Mouse (Mus musculus) hindlimb bud, embryonic 11.5 days (tissue): ENCODE results near the gene Msi2.

Experiments used
- DNase-seq: peaks from one replicate; pipeline ENCODE4 v3.0.0-alpha.2; 2012; ENCODE audit warnings: low read depth, low spot score; ENCODE audit errors: extremely low spot score

The Msi2 gene

DNA sequence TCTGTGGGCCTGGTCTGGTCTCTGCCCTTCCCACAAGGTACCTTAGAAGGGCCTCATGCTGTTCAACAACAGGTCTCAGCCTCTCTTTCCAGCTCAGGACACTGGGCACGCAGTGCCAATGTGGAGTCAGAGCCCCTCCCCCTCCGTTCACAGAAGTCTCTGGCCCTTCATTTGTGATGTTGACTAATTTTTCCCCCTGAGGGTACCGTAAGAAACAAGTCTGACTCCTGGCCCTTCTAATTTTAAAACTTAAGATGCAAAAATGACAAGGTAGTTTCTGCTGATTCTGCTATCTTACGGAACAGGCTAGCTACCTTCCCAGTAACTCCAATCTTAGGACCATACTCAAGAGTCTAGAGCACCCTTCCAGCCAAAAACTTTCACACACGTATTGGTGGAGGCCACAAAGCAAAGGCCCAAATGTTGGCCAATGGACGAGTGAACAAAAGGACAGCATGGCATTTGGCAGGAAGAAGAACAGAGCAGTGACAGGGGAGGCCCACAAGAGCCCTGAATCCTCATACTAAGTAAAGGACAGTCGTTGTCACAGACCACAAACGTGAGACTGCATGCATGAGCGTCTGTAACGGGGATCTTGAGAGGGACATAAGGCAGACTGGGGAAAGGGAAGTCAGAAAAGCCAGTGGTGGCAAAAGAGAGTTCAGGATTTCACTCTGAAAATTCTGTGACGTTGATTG, 120.0 kb downstream of the Msi2 start:
- DNase-seq, result no peak

DNA sequence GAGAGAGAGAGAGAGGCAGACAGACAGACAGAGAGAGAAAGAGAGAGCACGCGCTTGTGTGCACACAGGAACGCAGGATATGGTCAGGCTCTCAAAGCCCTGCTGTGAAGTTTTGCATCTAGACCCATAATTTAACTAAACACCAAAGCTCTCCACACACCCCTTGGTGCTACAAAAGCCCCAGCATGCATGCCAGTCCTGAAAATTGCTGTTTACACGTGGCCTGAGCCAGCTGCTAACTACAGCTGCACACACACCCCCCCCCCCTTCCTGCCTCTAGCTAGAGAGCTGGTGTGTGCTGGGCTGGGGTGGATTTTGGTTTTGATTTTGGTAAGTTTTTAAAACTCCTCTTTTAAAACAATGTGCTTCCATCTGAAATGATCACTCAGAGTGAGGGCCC, 122.7 kb downstream of the Msi2 start:
- no peak for DNase-seq

DNA sequence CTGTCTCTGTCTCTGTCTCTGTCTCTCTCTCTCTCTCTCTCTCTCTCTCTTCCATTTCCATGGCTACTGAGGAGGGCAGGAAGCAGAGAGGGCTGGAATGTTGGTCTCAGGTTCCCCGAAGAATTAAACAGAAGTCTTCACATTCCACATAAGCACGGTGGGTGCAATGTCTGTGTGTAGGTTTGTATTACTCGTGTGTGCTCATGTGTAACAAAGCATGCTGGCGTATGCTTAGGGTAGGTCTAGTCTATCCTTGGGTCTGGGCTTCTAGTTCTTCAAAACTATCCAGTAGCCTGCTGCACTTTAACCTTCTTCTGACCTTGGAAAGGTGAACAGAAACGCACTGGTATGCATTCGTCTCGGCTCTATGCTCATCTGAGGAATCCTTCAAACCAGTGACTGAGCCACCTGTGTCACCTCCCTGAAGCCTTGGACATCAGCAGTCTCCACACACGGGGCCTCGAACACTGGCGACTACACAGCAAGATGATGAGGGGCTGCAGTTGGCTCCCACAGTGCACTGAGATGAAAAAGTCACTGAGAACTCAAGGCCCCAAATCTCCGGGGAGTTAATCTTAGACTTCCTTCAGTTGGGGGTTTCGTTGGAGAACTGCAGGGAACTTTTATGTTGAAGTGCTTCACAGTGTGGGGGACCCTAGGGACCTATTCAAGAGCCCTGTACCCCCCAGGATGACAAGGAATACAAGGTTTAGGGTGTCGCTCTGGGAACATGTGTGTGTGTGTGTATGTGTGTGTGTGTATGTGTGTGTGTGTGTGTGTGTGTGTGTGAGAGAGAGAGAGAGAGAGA, 123.3 kb downstream of the Msi2 start:
- DNase-seq, result no peak

DNA sequence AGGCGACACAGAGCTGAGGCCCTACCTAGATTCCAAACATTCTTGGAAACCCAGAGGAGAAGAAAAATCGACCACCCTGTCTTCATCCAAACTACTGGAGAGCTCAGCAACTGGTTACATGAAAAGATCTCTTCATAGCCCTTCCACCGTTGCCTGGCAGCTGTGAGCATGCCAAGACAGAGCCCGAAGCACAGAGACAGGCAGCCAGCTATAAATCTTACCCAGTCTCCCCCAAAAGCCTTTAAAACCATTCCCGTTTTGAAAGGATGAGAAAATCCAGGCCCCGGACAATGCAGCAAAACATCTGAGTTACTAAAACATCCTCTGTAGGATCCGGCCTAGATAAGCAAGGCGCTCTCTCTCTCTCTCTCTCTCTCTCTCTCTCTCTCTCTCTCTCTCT, 124.3 kb downstream of the Msi2 start:
- no peak for DNase-seq

DNA sequence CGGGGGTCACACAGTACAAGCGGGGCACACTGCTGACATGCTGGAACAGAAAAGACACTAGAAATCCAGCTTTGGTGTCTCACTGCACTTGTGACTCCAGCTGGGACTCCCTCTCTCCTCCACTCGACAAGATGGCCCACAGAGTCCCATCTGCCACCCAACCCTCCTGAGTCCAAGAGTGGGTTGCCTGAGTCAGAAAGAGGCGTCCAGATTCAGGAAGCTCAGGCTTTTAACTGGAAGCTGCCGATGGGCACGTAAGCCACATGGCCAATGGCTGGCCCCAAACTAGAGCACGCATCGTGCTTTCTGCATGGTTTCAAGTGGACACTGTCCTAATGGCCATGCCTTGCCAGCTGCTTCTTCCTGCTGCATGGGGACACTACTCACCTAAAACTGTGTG, 126.2 kb downstream of the Msi2 start:
- no peak for DNase-seq

DNA sequence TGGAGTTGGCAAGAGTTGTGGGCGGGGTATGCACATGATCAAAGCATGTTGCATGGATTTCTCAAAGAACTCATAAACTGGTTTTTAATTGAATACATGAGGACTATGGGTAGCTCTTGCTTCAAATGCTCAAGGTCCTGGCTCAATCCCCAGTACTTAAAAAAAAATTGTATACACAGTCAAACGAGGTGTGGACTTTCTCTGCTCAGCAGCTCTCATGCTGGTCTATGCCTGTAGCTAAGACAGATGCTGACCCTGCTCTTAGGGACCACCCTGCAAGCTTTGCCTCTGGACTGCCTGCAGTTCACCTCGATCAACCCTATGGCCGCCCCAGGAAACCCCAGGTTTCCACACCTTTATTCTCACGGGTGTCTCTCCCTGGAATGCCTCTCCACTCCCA, 127.7 kb downstream of the Msi2 start:
- DNase-seq, result no peak

DNA sequence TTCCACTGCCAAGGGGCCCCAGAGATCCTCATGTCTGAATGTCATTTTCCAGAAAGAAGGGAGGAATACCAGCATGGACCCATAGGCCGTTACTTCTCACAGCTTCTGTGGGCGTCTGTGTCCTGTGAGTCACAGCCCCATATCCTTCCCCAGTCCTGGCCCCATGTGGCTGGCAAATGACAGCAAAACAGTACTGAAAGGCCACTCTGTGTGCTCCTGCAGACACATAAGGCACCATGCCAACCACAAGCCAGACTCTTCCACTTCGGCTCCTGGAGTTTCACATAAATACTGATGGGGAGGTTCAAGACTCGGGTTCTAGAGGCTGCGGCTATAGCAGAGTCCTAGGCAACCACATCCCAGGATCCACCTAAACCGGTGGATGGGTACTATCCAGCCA, 128.7 kb downstream of the Msi2 start:
- no peak for DNase-seq

DNA sequence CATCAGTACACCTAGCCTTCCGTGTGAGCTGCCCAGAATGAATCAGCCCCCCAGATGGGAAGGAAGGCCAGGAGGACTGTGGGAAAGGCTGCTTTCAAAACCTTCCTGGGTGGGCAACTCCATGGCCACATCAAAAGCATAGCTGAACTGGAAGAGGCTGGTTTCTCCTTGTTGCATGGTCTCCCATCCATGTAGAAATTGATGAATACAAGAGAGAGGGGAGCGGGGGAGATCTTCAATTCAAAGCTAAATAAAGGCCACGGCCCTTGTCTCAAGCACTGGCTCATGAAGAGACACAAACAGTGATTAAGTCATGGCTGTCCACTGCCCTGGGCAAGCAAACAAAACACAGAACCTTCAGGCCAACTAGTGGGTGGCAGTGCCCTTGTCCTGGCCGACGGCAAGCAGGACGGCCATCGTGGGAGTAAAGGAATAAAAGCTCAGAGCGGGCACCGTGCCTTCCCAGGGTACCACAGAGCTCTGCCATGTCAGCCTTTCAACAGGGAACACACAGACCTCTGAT, 129.6 kb downstream of the Msi2 start:
- no peak for DNase-seq

DNA sequence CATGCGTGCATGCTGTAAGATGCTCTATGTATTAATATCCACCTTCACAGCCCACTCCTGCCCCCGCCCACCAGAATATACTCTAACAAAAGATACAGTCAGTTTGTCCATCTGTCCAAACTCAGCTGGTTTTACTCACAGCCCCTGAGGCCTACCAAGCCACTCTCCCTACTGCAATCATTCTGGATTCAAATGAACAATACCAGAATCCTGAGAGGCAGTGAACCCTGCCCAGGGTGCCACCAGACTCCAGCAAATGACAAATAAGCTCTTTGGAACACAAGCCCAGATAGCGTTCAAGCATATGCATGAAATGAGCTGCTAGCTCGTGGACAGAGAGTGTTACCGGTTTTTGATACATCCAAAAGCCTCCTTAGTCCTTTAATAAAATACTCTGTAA, 130.6 kb downstream of the Msi2 start:
- no peak for DNase-seq

DNA sequence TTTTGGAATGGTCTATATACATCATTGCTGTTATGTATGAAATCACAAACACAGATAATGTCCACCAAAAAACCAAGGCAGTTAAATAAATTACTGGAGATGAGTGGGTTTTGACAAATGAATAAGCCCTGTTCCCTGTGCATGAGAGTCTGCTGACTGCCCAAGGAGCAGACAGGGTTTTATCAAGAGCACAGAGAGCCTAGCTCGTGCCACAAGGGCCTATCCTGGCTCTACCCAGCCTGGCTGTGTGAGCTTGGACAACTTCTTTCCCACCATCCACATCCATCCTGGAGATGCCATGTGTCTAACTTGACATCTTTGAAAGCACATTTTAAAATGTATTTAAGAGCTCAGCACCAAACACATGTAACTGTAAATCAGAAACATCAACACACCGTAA, 132.4 kb downstream of the Msi2 start:
- no peak for DNase-seq

DNA sequence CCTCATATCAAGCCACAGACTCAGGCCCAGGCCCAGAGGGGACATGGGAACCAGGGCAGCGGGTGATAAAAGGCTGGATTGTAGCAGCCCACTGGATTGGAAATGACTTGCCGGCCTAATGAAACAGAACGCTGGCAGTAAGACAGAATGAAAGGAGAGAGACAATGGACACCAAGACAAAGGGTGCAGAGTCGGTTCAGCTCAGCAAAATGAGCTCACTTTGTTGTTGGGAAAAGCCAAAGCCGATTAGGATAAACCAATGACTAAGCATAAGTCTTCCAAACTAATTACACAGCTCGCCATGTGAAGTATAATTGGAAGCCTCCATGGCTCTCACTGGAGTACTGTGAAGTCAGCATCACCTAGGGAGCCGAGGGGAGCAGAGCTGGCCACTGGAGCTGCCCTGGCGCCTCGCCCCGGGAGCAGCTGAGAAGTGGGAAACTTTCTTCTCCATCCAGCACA, 133.1 kb downstream of the Msi2 start:
- DNase-seq, result no peak

DNA sequence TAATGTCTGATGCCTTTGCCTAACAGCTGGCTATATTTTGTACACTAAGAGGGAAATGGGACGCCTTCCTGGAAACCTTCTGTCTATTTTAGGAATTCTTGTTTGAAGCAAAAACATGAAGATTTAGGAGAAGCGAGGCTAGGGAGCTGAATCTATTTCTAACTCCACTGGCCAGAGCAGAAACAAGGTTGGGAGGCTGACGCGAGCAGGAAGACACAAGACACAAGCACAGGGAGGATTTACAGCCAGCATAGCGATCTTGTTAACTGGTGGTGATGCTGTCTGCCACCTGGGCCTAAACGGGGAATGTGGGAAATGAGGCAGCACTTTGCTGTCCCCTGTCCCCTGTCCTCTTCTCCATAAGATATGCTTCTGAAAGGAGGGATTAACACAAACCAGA, 134.4 kb downstream of the Msi2 start:
- no peak for DNase-seq

DNA sequence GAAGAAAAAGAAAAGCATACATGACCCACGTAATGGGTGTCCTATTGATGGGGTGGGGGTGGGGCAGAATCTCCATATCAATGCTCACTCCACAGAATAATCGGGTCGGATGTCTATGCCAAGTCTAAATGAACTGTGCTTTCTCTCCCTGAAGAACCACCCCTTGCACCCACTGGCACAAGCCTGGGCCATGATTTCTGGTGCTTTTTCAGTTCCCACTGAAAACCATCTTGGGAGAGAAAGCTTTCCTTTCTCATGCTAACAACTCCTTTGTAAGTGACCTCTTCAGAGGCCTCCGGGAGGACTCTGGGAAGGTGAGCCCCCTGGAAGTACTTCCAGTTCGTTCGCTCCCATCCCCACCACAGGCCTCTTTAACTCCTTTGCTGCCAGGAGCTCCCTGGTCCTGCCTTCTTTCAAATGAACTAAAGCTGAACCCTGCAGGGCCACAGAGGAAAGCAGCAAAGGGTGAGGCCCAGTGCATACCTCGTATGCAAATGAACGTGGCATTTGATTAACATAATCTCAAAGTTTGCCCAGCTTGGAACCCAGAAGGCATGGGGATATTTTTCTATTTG, 135.0 kb downstream of the Msi2 start:
- no peak for DNase-seq

DNA sequence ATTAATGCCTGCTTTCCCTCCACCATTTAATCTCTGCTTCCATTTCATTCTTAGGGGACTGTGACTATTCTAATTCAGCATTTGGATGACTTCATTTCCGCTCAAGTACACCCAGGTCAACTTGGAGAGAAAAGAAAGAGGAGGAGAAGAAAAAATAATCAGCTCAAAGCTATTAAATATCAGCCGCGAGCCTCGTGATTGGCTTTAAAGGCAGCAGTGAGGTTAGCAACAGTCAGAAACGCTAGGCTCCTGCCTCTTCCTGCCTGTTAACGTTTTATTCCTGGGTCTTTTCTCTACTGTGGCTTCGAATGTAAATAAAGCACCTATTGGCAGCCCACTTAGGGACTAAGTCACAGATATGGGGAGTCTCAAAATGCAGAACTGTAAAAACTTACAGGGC, 135.5 kb downstream of the Msi2 start:
- DNase-seq, result no peak

DNA sequence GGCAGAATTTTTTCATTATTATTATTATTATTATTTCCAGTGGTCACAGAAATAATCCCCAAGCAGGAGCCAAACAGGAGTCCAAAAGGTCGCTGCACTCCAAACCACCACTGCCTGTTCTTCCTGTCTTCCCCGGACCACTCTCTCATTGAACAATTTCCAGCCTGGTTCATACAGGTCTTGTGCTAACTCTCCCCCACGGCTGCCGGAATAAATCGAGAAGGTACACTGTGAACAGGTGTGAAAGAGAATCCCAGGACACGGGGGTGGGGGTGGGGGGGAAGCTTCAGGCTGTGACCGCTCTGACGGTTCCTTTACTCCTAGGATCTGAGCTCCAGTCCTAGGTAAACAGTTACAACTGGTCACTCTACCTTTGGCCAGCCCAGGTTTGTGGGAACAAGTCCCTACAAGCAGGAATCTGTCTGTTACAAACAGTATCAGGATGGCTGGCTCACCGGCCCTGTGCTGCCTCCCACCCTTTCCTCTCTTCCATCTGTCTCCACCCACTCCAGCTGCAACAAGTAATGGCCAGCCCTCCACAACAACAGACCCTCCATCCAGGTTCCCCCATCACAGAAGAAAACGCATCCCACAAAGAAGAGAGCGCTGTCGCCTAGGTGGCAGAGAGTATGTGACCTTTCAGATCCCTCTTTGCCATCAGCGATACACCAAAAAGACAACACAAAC, 136.1 kb downstream of the Msi2 start:
- no peak for DNase-seq

DNA sequence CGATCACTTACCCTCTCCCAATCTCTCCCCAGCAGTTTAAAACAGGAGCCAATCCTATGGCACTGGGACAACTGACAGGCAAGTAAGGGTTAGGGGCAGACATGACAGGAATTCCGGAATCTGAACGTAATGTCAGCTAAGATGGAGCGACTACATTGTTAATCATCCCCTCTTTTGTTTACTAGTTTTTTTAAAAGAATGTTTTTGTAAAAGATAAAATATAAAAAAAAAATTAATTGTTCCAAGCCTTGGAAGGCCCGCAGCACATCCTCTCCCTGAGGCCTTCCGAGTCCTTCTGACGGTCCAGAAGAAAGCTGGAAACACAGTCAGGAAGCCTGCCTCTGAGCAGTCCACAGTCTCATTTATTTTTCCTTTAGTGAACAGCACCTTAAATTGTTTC, 136.9 kb downstream of the Msi2 start:
- DNase-seq, result no peak

DNA sequence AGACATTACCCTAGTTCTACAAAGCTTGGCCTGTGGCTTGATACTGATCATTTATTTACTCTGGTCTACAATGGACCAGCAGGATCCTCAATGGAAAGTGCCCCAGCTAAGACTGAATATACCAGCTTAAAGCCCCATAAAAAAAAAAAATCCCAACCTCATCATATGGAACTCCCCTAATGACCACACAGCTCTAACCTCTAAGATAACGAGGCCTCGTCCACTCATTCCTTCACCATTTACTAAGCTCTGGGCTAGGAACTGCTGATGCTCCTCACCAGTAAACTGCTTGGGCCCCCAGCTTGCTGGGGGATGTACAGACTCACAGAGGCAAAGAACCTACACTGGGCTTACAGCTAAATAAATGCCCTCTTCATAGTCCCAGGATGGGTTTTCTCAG, 139.6 kb downstream of the Msi2 start:
- DNase-seq, result no peak

DNA sequence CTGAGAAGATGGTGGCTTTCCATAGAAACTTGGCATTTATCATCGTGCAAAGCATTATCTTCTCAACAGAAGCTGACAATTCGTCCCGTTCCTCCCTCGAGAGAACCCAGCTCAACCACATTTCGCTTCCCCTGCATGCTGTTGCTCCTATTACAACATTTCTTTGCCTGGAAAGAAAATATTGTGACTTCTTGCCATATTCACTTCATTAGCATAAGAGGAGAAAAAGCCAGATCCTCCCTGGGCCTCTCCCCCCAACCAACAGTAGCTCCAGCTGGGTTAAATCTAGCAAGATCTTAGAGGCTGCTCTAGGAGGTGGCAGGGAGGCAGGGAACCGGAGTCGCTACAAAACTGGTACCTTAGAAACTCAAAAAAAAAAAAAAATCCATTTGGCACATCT, 141.2 kb downstream of the Msi2 start:
- no peak for DNase-seq

DNA sequence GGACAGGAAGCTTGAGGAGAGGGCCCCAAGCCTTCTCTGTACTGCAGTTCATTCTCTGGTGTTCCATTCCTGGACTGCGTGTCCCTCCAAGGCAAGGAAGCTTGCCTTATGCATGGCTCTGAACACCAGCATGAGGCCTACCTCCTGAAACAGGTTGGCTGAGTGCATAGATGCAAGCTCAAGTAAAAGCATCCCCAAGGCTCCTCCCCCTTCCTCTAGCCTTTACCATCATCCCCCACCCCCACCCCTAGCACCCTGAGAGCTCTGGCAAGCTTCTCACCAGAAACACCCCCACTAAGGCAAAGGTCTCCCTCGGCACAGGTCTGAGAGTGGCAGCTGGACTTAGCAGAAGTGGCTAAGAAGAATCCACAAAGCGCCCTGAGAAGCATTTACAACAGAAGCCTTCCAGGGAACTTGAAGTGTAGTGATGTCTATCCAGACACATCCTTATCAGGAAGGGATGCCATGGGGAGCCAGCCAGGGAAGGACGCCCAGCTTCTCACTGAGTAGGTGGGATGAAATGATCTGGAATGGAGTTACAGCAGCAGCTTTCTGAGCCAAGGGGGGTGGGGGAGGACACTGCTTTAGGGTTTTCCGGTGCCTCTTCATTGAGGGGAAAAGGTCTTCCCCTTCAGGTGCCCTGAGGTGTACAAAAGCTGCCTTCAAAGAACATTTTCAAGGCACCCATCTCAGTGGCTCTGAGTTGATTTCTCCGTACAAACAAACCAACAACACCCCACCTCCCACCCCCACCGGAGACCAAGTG, 141.9 kb downstream of the Msi2 start:
- DNase-seq, result no peak

DNA sequence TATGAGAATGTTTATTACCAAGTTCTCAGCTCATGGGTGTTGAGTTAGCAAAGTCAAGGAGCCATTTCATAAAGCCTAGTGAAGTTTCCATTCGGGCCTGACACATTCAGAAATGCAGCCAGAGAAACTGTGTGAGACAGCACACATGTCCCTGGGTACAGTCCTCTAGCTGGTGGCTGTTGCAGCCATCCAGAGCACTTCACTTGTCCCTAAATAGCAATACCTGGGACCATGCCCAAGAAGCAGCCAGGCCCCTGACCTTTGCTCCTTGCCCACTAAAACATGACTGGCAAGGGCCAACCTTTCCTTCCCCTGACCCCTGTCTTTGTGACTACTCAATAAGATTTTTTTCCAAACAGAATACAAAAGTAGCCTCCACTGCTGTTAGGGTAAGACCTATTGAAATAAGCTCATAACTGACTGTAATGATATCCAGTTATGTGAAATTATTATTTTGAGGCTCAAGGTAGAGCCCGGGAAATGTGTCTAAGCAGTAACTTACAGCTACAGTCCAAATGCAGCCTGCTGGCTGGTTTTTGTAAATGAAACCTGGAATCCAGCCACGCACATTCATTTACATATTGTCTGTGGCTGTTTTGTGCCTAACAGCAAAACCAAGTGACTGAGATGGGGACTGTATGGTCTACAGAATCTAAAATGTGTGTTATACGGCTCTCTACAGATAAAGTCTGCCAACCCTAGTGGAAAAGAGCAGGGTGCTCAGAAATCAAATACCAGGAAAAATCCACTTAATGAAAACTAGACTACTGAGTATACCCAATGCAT, 143.5 kb downstream of the Msi2 start:
- no peak for DNase-seq
